Mouse (Mus musculus) mature B cell (primary cell): ENCODE results near the gene Ntf3.

Experiments
- in situ Hi-C: fragments of 300-500 bp; cut with MboI; formaldehyde crosslinking; loops from 2 replicates; pipeline ENCODE4 v1.14.3; 2019

Ntf3 gene

DNA sequence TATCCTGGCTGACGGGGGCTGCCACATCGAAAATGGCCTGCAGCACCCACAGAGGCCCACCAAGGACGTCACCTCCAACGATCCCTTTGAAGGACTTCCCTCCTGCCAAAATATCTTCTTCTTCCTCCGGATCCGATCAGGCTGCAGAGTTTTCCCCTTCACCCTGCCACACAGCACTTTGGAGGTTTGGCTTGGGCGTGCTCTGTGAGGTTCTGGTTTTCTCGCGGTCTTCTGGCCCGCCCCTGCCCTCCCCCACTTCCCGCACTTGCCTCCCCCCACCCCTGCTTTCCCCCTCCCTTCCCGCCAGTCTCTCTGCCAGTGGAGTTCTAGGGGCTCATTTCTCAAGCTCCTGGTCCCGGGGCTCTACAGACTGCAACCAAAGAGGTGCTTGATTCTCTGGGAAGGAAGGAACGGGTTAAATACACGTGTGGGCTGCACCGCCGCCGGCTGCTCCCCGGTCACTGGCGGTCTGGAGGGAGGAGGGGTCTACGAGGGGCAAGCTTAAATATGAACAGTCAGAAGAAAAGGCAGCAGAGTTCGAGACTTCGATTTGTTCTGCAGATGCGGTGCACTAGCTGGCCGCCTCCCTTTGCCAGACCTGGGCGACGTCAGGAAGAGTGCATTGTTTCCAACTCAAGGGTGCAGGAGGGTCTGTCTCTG lies at the start of gene Ntf3:
TSS of gene Ntf3 (minus strand) at position 363 of the 660 bp plus-strand sequence.
- in situ Hi-C loops, result no loop called here

- in situ Hi-C loops, result no loop called here
Observed at GRCm38 (mm10) chr6:126213330-126213729, 46.6 kb upstream of the Ntf3 start.

- in situ Hi-C loops, result no loop called here
Observed at GRCm38 (mm10) chr6:126203366-126203765, 36.7 kb upstream of the Ntf3 start.

DNA sequence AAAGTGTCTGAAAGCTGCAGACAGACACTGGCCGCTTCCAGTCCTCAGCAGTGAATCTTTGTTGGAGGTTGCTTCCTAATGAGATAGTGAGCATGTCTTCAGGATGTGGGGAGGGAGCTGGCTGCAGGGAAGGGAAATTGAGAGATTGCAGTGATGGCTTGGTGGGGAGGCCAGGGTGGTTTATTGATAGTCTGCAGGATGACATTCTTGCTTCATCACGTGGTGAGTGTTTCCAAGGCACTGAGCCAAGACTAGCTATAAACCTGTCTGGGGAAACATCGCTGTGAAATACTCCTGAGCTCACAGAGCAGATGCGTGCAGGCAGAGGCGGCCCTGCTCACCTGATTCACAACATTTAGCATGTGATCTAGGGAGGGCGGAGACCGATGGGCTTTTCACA lies 36.2 kb upstream of the Ntf3 start:
- in situ Hi-C loops, result no loop called here

DNA sequence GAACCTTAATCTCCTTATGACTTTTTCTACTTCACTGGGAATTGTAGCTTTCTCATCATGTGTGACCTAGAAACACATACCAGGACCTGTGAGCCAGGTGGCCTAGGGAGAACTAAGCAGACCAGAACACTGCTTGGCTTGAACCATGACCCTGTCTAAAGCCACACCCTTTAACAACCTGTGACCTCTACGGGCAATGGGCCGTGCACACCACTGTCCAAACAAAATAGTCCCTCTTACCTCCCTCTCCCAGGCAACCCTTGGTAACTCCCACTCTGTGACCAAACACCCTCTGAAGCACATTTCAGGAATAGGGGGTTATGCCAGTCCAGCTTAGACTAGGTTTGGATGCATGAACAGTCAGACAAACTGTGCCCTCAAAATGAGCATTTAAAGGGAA lies 35.0 kb upstream of the Ntf3 start:
- in situ Hi-C loops, result no loop called here

- in situ Hi-C loops, result no loop called here
Observed at GRCm38 (mm10) chr6:126199916-126200315, 33.2 kb upstream of the Ntf3 start.

GRCm38 (mm10) chr6:126194760-126195159 lies 28.1 kb upstream of the Ntf3 start:
- in situ Hi-C loops, result no loop called here

DNA sequence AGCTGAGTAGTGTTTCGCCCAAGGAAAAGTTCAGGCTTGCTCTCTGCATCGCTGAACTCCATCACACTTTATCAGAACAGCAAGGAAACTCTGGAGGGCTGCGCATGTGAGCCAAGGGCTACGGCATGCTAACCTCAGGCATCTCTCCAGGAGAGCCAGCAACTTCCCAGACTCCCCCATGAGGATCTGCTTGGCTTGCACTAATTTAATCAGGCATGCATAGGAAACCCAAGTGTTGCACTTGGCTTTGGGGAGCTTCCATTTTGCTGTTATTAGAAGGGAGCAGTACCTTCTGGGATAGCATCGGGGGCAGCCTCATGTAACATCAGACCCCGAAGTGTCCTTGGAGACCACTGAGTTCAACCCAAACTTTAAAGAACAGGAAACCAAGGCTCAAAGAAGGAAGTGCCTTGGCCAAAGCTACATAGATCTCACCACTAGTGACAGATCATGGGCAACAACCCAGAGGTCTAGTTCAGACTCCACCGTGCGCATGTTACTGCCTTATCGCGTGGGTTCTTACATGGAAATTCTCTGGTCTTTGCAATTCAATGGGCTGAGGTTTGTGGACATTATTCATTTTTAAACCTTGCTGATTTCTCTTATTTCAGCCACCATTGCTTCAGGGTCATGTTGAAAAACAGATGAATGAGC lies 23.6 kb upstream of the Ntf3 start:
- in situ Hi-C loops, result no loop called here

DNA sequence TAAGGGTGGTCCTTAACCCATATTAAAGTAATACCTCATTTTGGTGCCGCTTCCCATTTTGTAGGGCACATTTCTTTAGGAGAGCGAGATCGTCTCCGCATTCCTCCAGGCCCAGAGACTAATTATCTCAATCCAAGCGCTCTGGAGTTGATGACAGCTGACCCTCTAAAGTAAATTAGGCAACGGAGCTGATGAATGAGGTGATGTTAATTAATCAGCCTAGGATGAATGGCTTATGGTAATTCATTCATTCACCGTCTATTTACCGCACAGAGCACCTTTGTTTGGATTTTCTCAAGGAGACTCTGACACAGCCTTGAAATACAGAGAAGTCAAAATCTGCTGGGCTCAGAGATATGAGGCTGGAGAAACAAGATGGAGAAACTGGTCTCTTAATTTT lies 20.7 kb upstream of the Ntf3 start:
- in situ Hi-C loops, result no loop called here

- in situ Hi-C loops, result no loop called here
Observed at GRCm38 (mm10) chr6:126186116-126186515, 19.4 kb upstream of the Ntf3 start.

GRCm38 (mm10) chr6:126172071-126172470 lies 5.4 kb upstream of the Ntf3 start:
- in situ Hi-C loops, result no loop called here

DNA sequence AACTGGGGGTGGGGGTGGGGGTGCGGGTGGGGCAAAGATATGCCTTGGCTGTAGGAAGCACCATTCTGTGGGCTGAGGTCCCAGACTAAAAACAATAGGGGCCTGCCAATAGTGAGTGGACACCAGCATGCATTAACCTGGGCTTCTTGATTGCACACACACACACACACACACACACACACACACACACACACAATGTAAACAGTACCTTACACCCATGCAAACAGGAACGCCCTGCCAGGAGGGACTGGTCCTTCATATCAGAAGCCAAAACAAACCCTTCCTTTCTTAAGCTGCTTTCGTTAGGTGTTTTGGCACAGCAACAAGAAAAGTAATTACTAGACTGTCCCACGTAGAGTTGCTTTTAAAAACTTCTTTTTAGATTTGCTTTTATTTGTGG lies 4.1 kb upstream of the Ntf3 start:
- in situ Hi-C loops, result no loop called here

GRCm38 (mm10) chr6:126167731-126168130 lies 1.0 kb upstream of the Ntf3 start:
- in situ Hi-C loops, result no loop called here

DNA sequence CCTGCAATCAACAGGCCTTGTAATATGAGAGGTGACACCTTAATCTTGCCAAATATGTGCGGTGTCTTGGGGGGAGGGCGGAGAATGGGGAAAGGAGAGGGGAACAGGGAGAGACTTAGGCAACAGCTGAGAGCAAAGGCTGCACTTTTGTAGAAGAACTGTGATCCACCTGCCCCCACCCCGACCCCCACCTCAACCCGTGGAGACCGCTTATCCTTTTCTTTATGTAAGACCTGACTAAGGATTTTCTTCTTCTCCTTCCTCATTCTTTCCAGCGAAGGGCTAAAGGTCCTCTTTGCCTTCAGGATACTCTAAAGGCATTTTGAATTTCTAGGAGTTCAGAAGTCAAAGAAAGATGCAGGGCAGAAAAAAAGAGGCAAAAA lies 489 bp upstream of the Ntf3 start:
- in situ Hi-C loops, result no loop called here

GRCm38 (mm10) chr6:126165591-126166155 lies 1.0 kb downstream of the Ntf3 start:
- in situ Hi-C loops, result no loop called here

GRCm38 (mm10) chr6:126164781-126165180 lies 1.9 kb downstream of the Ntf3 start:
- in situ Hi-C loops, result no loop called here

GRCm38 (mm10) chr6:126163861-126164755 lies 2.6 kb downstream of the Ntf3 start:
- in situ Hi-C loops, result no loop called here

- in situ Hi-C loops, result no loop called here
Observed at GRCm38 (mm10) chr6:126163181-126163621, 3.5 kb downstream of the Ntf3 start.

GRCm38 (mm10) chr6:126162351-126162758 lies 4.4 kb downstream of the Ntf3 start:
- in situ Hi-C loops, result no loop called here

DNA sequence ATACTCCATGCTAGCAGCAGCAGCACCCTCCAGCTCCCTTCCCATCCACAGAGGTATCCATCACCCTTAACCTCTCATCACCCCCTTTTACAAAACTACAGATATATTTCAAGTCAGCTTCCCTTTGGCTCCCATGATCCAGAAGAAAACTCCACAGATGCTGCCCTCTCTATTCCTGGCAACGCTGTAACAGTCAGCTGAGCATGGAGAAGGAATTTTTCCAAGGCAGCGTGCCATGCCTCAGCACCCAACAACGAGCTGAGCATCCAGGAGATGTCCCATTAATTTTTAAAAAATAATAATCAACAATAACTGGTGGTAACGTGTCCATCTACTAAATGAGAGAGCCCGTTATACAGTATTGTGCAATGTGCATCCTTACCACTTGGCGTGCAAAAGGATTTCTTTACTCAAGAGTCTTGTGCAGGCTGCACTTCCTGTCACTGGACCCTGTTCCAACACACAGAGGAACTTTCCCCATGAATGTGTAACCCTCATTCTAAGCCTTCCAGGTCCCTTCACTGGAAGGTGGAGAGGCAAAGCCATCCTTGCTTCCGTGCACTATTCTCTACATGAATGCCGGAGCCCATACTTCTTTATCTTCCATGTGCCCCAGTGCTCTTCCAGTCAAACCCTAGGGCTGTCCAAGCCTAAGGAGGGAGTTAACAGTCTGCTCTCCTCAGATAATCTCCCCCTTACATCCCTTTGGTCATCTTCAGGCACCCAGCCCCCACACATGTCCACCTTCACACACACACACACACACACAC lies 5.0 kb downstream of the Ntf3 start:
- in situ Hi-C loops, result no loop called here

DNA sequence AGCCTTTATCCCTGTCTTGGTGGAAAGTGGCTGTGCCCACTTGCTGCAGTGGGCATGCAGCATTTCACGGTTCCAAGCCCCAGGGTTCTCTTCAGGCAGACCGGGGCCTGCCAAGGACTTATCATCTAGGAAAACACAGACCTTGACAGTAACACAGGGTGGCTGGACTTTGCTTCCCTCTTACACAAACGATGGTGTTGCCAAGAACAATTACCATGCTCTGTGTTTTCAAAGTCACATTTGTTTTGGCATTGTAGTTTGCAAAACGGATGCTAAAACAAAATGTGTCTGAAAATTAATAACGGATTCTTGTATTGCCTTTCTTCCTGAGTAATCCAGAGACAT lies 6.7 kb downstream of the Ntf3 start:
- in situ Hi-C loops, result no loop called here
